Mouse (Mus musculus) myocyte (in vitro differentiated cells): Measurements from ENCODE around the gene Raly. TPM values are rescaled to one million over a fixed set of nuclear protein-coding genes. Genes with fewer than 3 reads are reported as not detected.

Experiments
- H3K27me3 ChIP-seq: one replicate; pipeline ENCODE4 v1.6.1; 2011; ENCODE audit not compliant: control insufficient read depth, insufficient read depth, insufficient read length
- H3K36me3 ChIP-seq: one replicate; pipeline ENCODE4 v1.6.1; 2011; ENCODE audit not compliant: control insufficient read depth, insufficient read depth
- H3K4me2 ChIP-seq: one replicate; pipeline ENCODE4 v1.6.1; 2011; ENCODE audit warnings: low read depth, control low read depth
- H3K4me3 ChIP-seq: one replicate; pipeline ENCODE4 v1.5.1; 2011; ENCODE audit warnings: mild to moderate bottlenecking, control low read depth, moderate library complexity
- H3K79me2 ChIP-seq: one replicate; pipeline ENCODE4 v1.6.1; 2011; ENCODE audit not compliant: control insufficient read depth, insufficient read depth
- H3ac ChIP-seq: one replicate; pipeline ENCODE4 v1.6.1; 2011; ENCODE audit not compliant: control insufficient read depth, insufficient read length
- CEBPB ChIP-seq: IDR thresholded peaks from 2 replicates; pipeline ENCODE4 v1.6.1; 2011; ENCODE audit warnings: mild to moderate bottlenecking, moderate library complexity; ENCODE audit not compliant: poor library complexity, insufficient read depth, severe bottlenecking
- E2F4 ChIP-seq: IDR thresholded peaks from one replicate; pipeline ENCODE4 v1.6.1; 2011; ENCODE audit warnings: mild to moderate bottlenecking, control low read depth, moderate library complexity; ENCODE audit not compliant: insufficient read depth
- MAX ChIP-seq: IDR thresholded peaks from one replicate; pipeline ENCODE4 v1.6.1; 2011; ENCODE audit warnings: low read depth, mild to moderate bottlenecking, control low read depth
- MYOD1 ChIP-seq, 3 experiments: IDR thresholded peaks; one replicate each; pipeline ENCODE4 v1.6.1; 2011; ENCODE audit warnings: control low read depth in 2 of 3, low read depth in 2 of 3, mild to moderate bottlenecking in 2 of 3, moderate library complexity in 1 of 3; ENCODE audit not compliant: insufficient read length in 2 of 3, control insufficient read depth in 1 of 3
- MYOG ChIP-seq, 3 experiments: IDR thresholded peaks; one replicate each; pipeline ENCODE4 v1.6.1; 2011; ENCODE audit warnings: control low read depth in 2 of 3, low read depth in 2 of 3, mild to moderate bottlenecking in 2 of 3; ENCODE audit not compliant: insufficient read length in 2 of 3, control insufficient read depth in 1 of 3, insufficient read depth in 1 of 3
- POLR2A ChIP-seq: IDR thresholded peaks from one replicate; pipeline ENCODE4 v1.6.1; 2011; ENCODE audit warnings: low read depth, mild to moderate bottlenecking, control low read depth, moderate library complexity; ENCODE audit not compliant: insufficient read length
- POLR2AphosphoS2 ChIP-seq: IDR thresholded peaks from one replicate; pipeline ENCODE4 v1.6.1; 2011; ENCODE audit warnings: low read depth, control low read depth; ENCODE audit not compliant: insufficient read length
- REST ChIP-seq: IDR thresholded peaks from one replicate; pipeline ENCODE4 v1.6.1; 2011; ENCODE audit warnings: mild to moderate bottlenecking, control low read depth, moderate library complexity; ENCODE audit not compliant: insufficient read depth, insufficient read length
- SRF ChIP-seq: IDR thresholded peaks from one replicate; pipeline ENCODE4 v1.6.1; 2011; ENCODE audit warnings: low read depth; ENCODE audit not compliant: control insufficient read depth, insufficient read length
- TCF12 ChIP-seq: IDR thresholded peaks from one replicate; pipeline ENCODE4 v1.6.1; 2011; ENCODE audit warnings: mild to moderate bottlenecking, control low read depth; ENCODE audit not compliant: poor library complexity, insufficient read depth, severe bottlenecking
- TCF3 ChIP-seq: IDR thresholded peaks from one replicate; pipeline ENCODE4 v1.6.1; 2011; ENCODE audit warnings: low read depth, control low read depth; ENCODE audit not compliant: insufficient read length
- USF1 ChIP-seq: IDR thresholded peaks from one replicate; pipeline ENCODE4 v1.6.1; 2011; ENCODE audit warnings: low read depth, mild to moderate bottlenecking, control low read depth, moderate library complexity
- polyA plus RNA-seq: library from polyadenylated mRNA; unstranded; fragments of >200 nt; fragmentation: generic; extraction: Trizol; gene quantifications from one replicate; pipeline ENCODE4 v1.2.1, GENCODE M21; 2012; ENCODE audit warnings: missing spikeins

Gene Raly
- polyA plus RNA-seq, 1 experiment: 379 TPM

DNA sequence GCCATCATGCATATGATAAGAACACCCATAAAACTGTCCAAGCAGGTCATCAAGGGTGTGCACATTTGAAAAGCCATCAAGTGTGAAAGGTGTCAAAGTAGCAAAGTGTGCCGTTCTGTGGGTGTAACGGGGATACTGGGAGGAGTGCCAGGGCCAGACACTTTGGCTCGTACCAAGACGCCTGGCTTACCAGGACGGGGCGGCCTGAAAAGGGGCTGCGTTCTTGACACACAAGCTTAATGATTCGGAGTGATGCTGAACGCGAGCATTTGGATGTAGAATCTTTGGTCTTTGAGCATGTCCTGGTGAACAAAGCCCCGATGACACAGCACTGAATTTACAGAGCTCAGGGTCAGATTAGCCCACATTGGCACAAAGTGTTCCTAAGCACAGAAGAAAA is 4.1 kb upstream of the Raly start:
- Histone ChIP-seq H3K36me3 (no peaks in the 10 kb centered on the region), H3K4me3 (no peak overlapping the region), H3K27me3 (no peaks in the 10 kb centered on the region), H3K79me2 (peaks cover under 1% of the 10 kb centered on the region), H3ac (no peak overlapping the region), H3K4me2 (no peak overlapping the region)
- TF ChIP-seq MYOG (IDR thresholded peaks at IDR 0.05; ENCODE audit: control insufficient read depth in 1 of 3, insufficient read depth in 1 of 3, insufficient read length in 2 of 3, low read depth in 2 of 3) (no peak), USF1 (no peak), POLR2A (no peak), SRF (no peak), E2F4 (no peak), CEBPB (no peak), MYOD1 (IDR thresholded peaks at IDR 0.05; ENCODE audit: control insufficient read depth in 1 of 3, insufficient read length in 2 of 3, low read depth in 2 of 3) (no peak), POLR2AphosphoS2 (no peak), TCF3 (no peak), REST (no peak), TCF12 (no peak), MAX (no peak)

DNA sequence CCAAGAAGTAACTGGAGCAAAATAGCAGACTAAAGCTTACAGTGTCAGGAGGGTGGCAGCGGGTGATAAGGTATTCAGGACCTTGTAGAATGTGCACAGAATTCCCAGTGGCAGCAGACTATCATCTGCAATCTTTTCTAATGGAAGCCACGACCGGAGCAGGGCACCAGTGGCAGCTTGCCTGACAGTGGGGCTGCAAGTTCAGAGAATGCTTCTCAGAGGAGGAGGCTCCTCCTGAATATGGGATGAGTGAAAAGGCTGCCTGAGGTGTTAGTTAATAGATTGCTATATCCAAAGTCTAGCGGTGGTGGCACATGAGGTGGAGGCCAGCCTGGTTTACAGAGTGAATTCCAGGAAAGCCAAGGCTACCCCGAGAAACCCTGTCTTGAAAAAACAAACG is 1.5 kb upstream of the Raly start:
- Histone ChIP-seq H3K4me2 (no peak overlapping the region), H3K36me3 (no peaks in the 10 kb centered on the region), H3ac (no peak overlapping the region), H3K4me3 (no peak overlapping the region), H3K79me2 (peaks cover 27% of the 10 kb centered on the region), H3K27me3 (no peaks in the 10 kb centered on the region)
- TF ChIP-seq POLR2AphosphoS2 (no peak), MYOG (IDR thresholded peaks at IDR 0.05; ENCODE audit: control insufficient read depth in 1 of 3, insufficient read depth in 1 of 3, insufficient read length in 2 of 3, low read depth in 2 of 3) (no peak), CEBPB (no peak), REST (no peak), TCF12 (no peak), E2F4 (no peak), USF1 (no peak), SRF (no peak), TCF3 (no peak), MAX (no peak), MYOD1 (IDR thresholded peaks at IDR 0.05; ENCODE audit: control insufficient read depth in 1 of 3, insufficient read length in 2 of 3, low read depth in 2 of 3) (no peak), POLR2A (no peak)

DNA sequence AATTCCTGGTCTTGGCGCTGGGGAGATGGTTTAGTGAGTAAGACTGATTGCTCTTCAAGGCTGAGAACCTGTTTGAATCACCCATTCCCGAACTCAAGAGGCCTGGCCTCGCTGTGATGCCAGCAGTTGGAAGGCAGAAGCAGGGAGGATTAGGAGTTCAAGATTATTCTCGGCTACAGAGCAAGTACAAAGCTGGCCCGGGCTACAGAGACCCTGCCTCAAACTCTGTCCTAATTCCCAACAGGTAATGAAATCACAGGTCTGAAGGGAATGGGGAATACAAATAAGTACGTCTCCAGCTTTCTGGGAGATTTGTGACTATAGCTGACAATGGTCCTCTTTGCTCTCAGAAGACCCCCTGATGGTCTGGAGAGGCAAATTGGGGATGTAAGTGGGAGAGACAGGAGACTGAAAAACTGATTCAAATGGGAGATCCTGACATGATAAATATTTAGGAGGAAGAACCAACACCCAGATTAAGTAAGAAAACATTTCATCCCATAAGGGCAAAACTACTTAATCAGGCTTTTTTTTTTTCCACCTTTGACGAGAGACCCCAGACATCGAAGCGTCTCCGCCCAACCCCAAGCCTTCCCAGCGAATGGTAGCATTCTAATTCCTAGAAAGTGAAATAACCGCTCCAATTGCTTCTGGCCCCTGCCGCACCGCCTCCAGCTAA is 780 bp upstream of the Raly start:
- peak overlapping the region; percentile 81 for H3ac ChIP-seq
- TF ChIP-seq POLR2AphosphoS2 (peak; percentile 48), TCF12 (no peak), MYOD1 (IDR thresholded peaks at IDR 0.05; ENCODE audit: control insufficient read depth in 1 of 3, insufficient read length in 2 of 3, low read depth in 2 of 3) (no peak), CEBPB (no peak), MAX (no peak), E2F4 (no peak)
- H3K4me3 ChIP-seq: peak overlapping the region; percentile 92
- peak overlapping the region; percentile 72 for H3K4me2 ChIP-seq
- no peaks in the 10 kb centered on the region for H3K36me3 ChIP-seq
- no peaks in the 10 kb centered on the region for H3K27me3 ChIP-seq
- H3K79me2 ChIP-seq: peaks cover 34% of the 10 kb centered on the region

DNA sequence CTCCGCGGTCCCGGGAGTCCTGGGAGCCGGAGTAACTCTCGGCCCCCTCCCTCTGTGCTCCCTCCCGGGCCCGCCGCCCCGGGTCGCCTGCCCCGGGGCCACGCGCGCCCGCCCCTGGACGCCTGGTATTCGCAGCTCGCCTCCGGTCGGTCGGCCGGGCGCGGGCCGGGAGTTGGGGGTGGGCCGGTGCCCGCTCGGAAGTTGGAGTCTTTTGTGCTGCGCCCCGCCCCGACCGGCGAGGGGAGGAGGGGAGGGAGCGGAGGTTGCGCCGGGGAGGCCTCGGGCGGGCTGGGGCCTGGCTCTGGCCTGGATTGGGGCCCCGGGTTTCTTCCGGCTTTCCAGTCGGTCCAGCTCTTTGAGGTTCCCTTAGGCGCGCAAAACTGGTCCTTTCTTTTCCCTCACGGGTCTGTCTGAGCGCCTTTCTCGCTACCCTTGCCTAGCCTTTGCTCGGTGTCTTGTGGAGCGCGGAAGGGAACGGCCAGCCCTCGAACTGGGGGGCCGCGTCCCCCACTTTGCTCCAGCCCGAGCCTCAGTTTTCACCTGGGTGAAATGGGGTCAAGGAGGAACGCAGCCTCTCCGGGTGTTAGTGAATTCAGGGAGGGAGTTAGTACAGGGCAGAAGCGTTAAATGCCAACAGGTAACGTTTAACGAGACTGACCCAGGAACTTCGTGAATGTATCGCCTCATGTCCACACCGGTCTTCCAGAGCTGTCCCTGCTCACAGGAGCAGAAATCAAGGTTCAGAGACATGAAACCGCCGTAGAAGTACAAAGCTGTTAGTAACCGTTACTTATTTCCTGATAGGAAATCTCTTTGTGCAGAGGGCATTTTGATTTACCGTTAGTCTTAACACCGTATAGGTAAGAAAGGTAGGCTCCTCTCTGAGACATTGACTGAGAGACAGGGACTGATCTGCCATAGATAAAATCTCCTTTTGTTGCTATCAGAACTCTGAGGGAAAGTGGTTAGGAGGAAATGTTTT is 1.1 kb downstream of the Raly start:
- Histone ChIP-seq H3K27me3 (no peaks in the 10 kb centered on the region), H3ac (peak overlapping the region; percentile 81), H3K36me3 (no peaks in the 10 kb centered on the region), H3K4me3 (peak overlapping the region; percentile 92), H3K4me2 (peak overlapping the region; percentile 99), H3K79me2 (peaks cover 52% of the 10 kb centered on the region)
- TF ChIP-seq USF1 (no peak), MYOG (IDR thresholded peaks at IDR 0.05; ENCODE audit: control insufficient read depth in 1 of 3, insufficient read depth in 1 of 3, insufficient read length in 2 of 3, low read depth in 2 of 3) (no peak), CEBPB (no peak), POLR2A (no peak), E2F4 (no peak), TCF12 (no peak)
